Mouse (Mus musculus) intestine, embryonic 14.5 days (tissue): ENCODE results near the gene Gm49380. TPM values are rescaled to one million over a fixed set of nuclear protein-coding genes. Genes with fewer than 3 reads are reported as not detected.

Experiments
- ATAC-seq: fragments of 200-750 bp; cut with Nextera tagmentation; replicated peaks from 2 replicates; pipeline ENCODE4 v1.8.0; 2017; ENCODE audit warnings: low read depth, moderate number of reproducible peaks, moderate TSS enrichment, moderate library complexity; ENCODE audit not compliant: low FRiP score, low TSS enrichment
- DNase-seq: peaks from one replicate; pipeline ENCODE4 v3.0.0-alpha.2; 2018; ENCODE audit warnings: low spot score
- H3K27ac ChIP-seq: fragments of 300-500 bp; sonication (generic); 2 replicates; pipeline ENCODE4 v1.5.1; 2014; ENCODE audit warnings: low read depth, mild to moderate bottlenecking, control low read depth
- H3K27me3 ChIP-seq: fragments of 300-500 bp; sonication (generic); replicated peaks from 2 replicates; pipeline ENCODE4 v1.6.1; 2014; ENCODE audit warnings: low read length, control low read depth; ENCODE audit not compliant: control insufficient read depth, insufficient read depth
- H3K36me3 ChIP-seq: fragments of 300-500 bp; sonication (generic); 2 replicates; pipeline ENCODE4 v1.6.1; 2014; ENCODE audit warnings: low read length, control low read depth; ENCODE audit not compliant: control insufficient read depth, insufficient read depth
- H3K4me1 ChIP-seq: fragments of 300-500 bp; sonication (generic); replicated peaks from 2 replicates; pipeline ENCODE4 v1.6.1; 2014; ENCODE audit warnings: low read length, control low read depth, mixed read lengths; ENCODE audit not compliant: control insufficient read depth, insufficient read depth
- H3K4me2 ChIP-seq: fragments of 300-500 bp; sonication (generic); 2 replicates; pipeline ENCODE4 v1.6.1; 2014; ENCODE audit warnings: low read length
- H3K4me3 ChIP-seq: fragments of 300-500 bp; sonication (generic); 2 replicates; pipeline ENCODE4 v1.5.1; 2014; ENCODE audit warnings: low read depth, low read length, control low read depth, mixed read lengths
- H3K9ac ChIP-seq: fragments of 300-500 bp; sonication (generic); 2 replicates; pipeline ENCODE4 v1.6.1; 2014; ENCODE audit warnings: mild to moderate bottlenecking, low read length
- H3K9me3 ChIP-seq: fragments of 300-500 bp; sonication (generic); 2 replicates; pipeline ENCODE4 v1.6.1; 2016; ENCODE audit warnings: low read length, control low read depth; ENCODE audit not compliant: control insufficient read depth
- WGBS: fragments of 180-500 bp; shearing (Covaris S2); extraction: QIAGEN DNeasy Blood & Tissue Kit; methylation state at CpG from one replicate; pipeline ENCODE4 v1.1.7; 2014; 5-methylcytosine and 5-hydroxymethylcytosine counted together
- polyA plus RNA-seq: library from polyadenylated mRNA; unstranded; fragments of >200 nt; fragmentation: Nextera tagmentation; extraction: Ambion mirVana; gene quantifications from 2 replicates; pipeline ENCODE4 v1.2.1, GENCODE M21; 2014

The Gm49380 gene
- polyA plus RNA-seq, 1 experiment from 2014 or later = 0.14 TPM

- Histone ChIP-seq H3K4me3 (no peak overlapping the region), H3K27me3 (no peaks in the 10 kb centered on the region), H3K9me3 (no peaks in the 10 kb centered on the region), H3K9ac (no peak overlapping the region), H3K36me3 (no peaks in the 10 kb centered on the region), H3K4me1 (no peaks in the 10 kb centered on the region), H3K4me2 (no peak overlapping the region), H3K27ac (no peak overlapping the region)
- ATAC-seq = no peak
- no peak for DNase-seq
- WGBS = 77% methylated on average over 7 of the region's 7 CpGs
Observed at GRCm38 (mm10) chr9:44020001-44020400, 93.3 kb downstream of the Gm49380 start.

- Histone ChIP-seq H3K4me3 (no peak overlapping the region), H3K9me3 (no peaks in the 10 kb centered on the region), H3K27me3 (no peaks in the 10 kb centered on the region), H3K27ac (no peak overlapping the region), H3K4me1 (no peaks in the 10 kb centered on the region), H3K9ac (no peak overlapping the region), H3K4me2 (no peak overlapping the region), H3K36me3 (no peaks in the 10 kb centered on the region)
- ATAC-seq (no peak), DNase-seq (no peak)
- 59% methylated on average over 5 of the region's 5 CpGs for WGBS
Observed at GRCm38 (mm10) chr9:44017846-44018245, 95.5 kb downstream of the Gm49380 start.

Other genes starting within 250 kb of the Gm49380 start
- 0.62 and 2.0 TPM in 2 replicates for gene Thy1, start 70.1 kb downstream of the Gm49380 start, polyA plus RNA-seq
- gene Usp2, start 46.5 kb downstream of the Gm49380 start, polyA plus RNA-seq = 11.0 and 12.5 TPM in 2 replicates
- gene Mfrp, start 11.8 kb downstream of the Gm49380 start, polyA plus RNA-seq = 0.18 TPM in 1 of 2 replicates, not detected in the other
- 3.2 and 3.4 TPM in 2 replicates for gene C1qtnf5, start 6.3 kb downstream of the Gm49380 start, polyA plus RNA-seq
- 70.2 and 75.7 TPM in 2 replicates for gene Rnf26, start within 50 bp of the Gm49380 start, polyA plus RNA-seq
- gene Mcam, start 21.0 kb upstream of the Gm49380 start, polyA plus RNA-seq = 47.9 and 49.7 TPM in 2 replicates
- gene Cbl, start 120.5 kb upstream of the Gm49380 start, polyA plus RNA-seq = 18.1 and 19.9 TPM in 2 replicates
- gene Ccdc153, start 127.2 kb upstream of the Gm49380 start, polyA plus RNA-seq = not detected in 2 replicates
- 3.1 TPM in 2 replicates for gene Pdzd3, start 138.0 kb upstream of the Gm49380 start, polyA plus RNA-seq
- 6.3 and 7.0 TPM in 2 replicates for gene Nlrx1, start 155.1 kb upstream of the Gm49380 start, polyA plus RNA-seq
- gene Abcg4, start 175.1 kb upstream of the Gm49380 start, polyA plus RNA-seq = 3.6 and 4.1 TPM in 2 replicates
- gene Hinfp, start 192.2 kb upstream of the Gm49380 start, polyA plus RNA-seq = 18.5 and 22.9 TPM in 2 replicates
- 5.7 and 5.8 TPM in 2 replicates for gene C2cd2l, start 206.8 kb upstream of the Gm49380 start, polyA plus RNA-seq
- gene Dpagt1, start 212.5 kb upstream of the Gm49380 start, polyA plus RNA-seq = 45.4 and 46.2 TPM in 2 replicates
- 302 and 311 TPM in 2 replicates for gene H2afx, start 221.2 kb upstream of the Gm49380 start, polyA plus RNA-seq
- 122 and 128 TPM in 2 replicates for gene Hmbs, start 230.7 kb upstream of the Gm49380 start, polyA plus RNA-seq
- gene Vps11, start 248.2 kb upstream of the Gm49380 start, polyA plus RNA-seq = 25.3 and 29.5 TPM in 2 replicates